Mouse (Mus musculus) G1E (cell line): ENCODE results near the gene Insrr. TPM values are rescaled to one million over a fixed set of nuclear protein-coding genes. Genes with fewer than 3 reads are reported as not detected.
A peak's percentile ranks its signal among the peaks of the same experiment; 100 is the strongest.
"Not testable (repeated sequence)": the region's sequence is repeated elsewhere in the genome, so short reads cannot be mapped to it uniquely, and the experiment has no call there.

ENCODE experiments used
- ATAC-seq: 2 replicates; pipeline ENCODE4 v1.8.0; 2016; ENCODE audit warnings: mild to moderate bottlenecking; ENCODE audit not compliant: insufficient number of reproducible peaks, poor library complexity, low FRiP score, severe bottlenecking; ENCODE audit errors: extremely low read depth
- DNase-seq: peaks from one replicate; pipeline ENCODE4 v3.0.0; 2012; ENCODE audit warnings: low spot score
- H3K27me3 ChIP-seq: 2 replicates; pipeline ENCODE4 v1.6.1; 2012; ENCODE audit warnings: mild to moderate bottlenecking, low read length, inconsistent platforms; ENCODE audit not compliant: insufficient read depth
- H3K36me3 ChIP-seq: replicated peaks from 2 replicates; pipeline ENCODE3; 2012; ENCODE audit warnings: mild to moderate bottlenecking, inconsistent platforms
- H3K4me1 ChIP-seq: 2 replicates; pipeline ENCODE4 v1.6.1; 2012; ENCODE audit warnings: low read depth, low read length, inconsistent platforms, mixed read lengths; ENCODE audit not compliant: insufficient read depth
- H3K4me3 ChIP-seq: 2 replicates; pipeline ENCODE4 v1.5.1; 2012; ENCODE audit warnings: low read depth, mild to moderate bottlenecking, inconsistent platforms, low read length, moderate library complexity, mixed read lengths
- H3K9me3 ChIP-seq: replicated peaks from 2 replicates; pipeline ENCODE4 v1.6.1; 2012; ENCODE audit warnings: inconsistent platforms
- CTCF ChIP-seq: IDR thresholded peaks from 2 replicates; pipeline ENCODE4 v1.5.1; 2012; ENCODE audit warnings: low read depth, low read length, inconsistent platforms, mixed read lengths
- GATA1 ChIP-seq: IDR thresholded peaks from 2 replicates; pipeline ENCODE4 v1.6.1; 2012; ENCODE audit warnings: borderline replicate concordance, low read length, inconsistent platforms, mixed read lengths
- GATA2 ChIP-seq: IDR thresholded peaks from 2 replicates; pipeline ENCODE4 v1.6.1; 2012; ENCODE audit warnings: low read depth, low read length, inconsistent platforms, borderline replicate concordance
- POLR2AphosphoS5 ChIP-seq: IDR thresholded peaks from 2 replicates; pipeline ENCODE4 v1.6.1; 2012; ENCODE audit warnings: low read depth, low read length, inconsistent platforms; ENCODE audit not compliant: insufficient replicate concordance
- TAL1 ChIP-seq: conservative IDR thresholded peaks from 2 replicates; pipeline ENCODE4 v1.6.1; 2012; ENCODE audit warnings: low read depth, low read length, inconsistent platforms, mixed read lengths
- polyA plus RNA-seq: library from polyadenylated mRNA; stranded (reverse); fragments of >175 nt; gene quantifications from 2 replicates; pipeline ENCODE4 v1.2.3, GENCODE M21; 2012
- total RNA-seq, 2 experiments: library from RNA; stranded (forward) in 1 of 2; stranded (reverse) in 1 of 2; fragments of 200-1000 nt in 1 of 2; fragments of >200 nt in 1 of 2; fragmentation: Nextera tagmentation in 1 of 2; gene quantifications; 2 replicates each; pipeline ENCODE4 v1.2.3; 2014 to 2017

Insrr gene
- total and polyA plus RNA-seq, 3 experiments = 0.05 TPM; not detected in 2

DNA sequence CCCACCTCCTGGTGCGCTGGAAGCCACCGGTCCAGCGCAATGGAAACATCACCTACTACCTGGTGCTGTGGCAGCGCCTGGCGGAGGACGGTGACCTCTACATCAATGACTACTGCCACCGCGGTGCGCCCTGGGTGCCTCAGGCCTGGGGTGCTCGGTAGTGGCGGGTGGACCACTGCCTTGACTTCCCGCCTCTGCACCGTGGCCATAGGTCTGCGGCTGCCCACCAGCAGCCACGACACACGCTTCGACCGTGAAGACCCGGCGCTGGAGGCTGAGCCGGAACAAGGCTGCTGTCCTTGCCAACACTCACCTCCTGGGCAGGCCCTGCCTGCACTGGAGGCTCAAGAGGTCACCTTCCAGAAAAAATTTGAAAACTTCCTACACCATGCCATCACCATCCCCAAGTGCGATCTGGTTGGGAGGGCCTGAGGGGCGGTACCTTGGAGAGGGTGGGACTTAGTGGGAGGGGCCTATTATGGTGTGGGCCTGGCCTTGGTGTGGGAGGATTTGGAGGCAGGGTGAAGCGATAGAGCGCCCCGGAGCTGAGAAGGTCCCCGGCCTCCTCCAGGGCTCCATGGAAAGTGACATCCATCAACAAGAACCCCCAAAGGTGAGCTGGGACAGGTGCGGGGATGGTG, 12.7 kb downstream of the Insrr start:
- no peaks in the 10 kb centered on the region for H3K9me3 ChIP-seq
- H3K36me3 ChIP-seq = no peaks in the 10 kb centered on the region
- peaks cover 27% of the 10 kb centered on the region for H3K27me3 ChIP-seq
- no peaks in the 10 kb centered on the region for H3K4me1 ChIP-seq
- DNase-seq = no peak
- no peak for TF ChIP-seq GATA2
- no peak overlapping the region for H3K4me3 ChIP-seq
- ATAC-seq = no peak

DNA sequence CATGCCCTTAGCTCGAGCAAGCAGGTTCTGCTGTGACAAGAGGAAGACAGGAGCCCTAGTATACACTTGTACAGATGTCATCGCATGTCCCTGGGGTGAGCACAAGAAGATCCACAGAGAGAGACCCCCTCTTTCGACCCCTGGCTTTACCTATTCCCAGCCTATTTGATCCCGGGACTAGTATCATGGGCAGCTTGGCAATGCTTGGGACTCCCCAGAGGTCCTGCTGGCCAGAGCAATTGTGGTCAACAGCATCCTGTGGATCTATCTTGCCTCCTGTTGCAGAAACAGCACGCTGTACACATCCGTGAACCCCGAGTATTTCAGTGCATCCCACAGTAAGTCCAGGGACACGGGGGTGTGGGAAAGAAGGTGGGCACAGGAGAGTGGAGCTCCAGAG, 14.5 kb downstream of the Insrr start:
- ATAC-seq (no peak), DNase-seq (no peak)
- Histone ChIP-seq H3K36me3 (no peaks in the 10 kb centered on the region), H3K4me3 (no peak overlapping the region), H3K9me3 (no peaks in the 10 kb centered on the region), H3K27me3 (peaks cover 43% of the 10 kb centered on the region), H3K4me1 (no peaks in the 10 kb centered on the region; the same call in 1 of the 2 replicates)
- TF ChIP-seq TAL1 (no peak), GATA1 (no peak), POLR2AphosphoS5 (no peak), CTCF (no peak), GATA2 (no peak)

DNA sequence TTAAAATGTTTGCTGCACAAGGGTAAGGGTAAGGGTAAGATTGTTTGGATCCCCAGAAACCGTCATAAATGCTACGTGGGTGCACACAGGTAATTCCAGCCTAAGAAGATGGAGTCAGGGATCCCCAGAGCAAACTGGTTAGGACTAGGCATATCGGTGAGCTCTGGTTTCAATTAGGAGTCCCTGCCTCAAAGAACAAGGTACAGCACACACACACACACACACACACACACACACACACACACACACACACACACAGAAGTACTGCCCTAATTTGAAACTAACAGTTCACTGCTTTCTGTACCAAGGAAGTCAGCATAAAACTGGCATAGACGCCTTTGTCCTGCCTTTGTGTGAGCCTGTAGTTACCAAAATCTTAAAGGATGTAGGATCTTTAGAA, 15.7 kb downstream of the Insrr start:
- DNase-seq (no peak), ATAC-seq (no peak)
- peaks cover 3% of the 10 kb centered on the region; the same call in 1 of the 2 replicates for H3K4me1 ChIP-seq
- no peak overlapping the region for H3K4me3 ChIP-seq
- no peaks in the 10 kb centered on the region for H3K36me3 ChIP-seq
- H3K9me3 ChIP-seq = no peaks in the 10 kb centered on the region
- TF ChIP-seq CTCF (no peak), POLR2AphosphoS5 (no peak), GATA1 (no peak)
- H3K27me3 ChIP-seq = peaks cover 49% of the 10 kb centered on the region

DNA sequence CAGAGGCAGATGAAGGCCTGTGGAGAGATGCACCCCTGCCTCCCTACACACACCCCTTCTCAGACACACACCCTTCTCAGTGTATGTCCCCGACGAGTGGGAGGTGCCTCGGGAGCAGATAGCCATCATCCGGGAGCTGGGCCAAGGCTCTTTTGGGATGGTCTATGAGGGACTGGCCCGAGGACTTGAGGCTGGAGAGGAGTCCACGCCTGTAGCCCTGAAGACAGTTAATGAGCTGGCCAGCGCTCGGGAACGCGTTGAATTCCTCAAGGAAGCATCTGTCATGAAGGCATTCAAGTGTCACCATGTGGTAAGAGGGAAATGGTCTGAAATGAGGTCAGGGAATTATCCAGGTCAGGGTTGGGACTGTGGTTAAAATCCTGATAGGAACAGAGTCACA, 16.1 kb downstream of the Insrr start:
- TF ChIP-seq TAL1 (no peak), CTCF (no peak), GATA1 (no peak), GATA2 (no peak), POLR2AphosphoS5 (no peak)
- Histone ChIP-seq H3K27me3 (peaks cover 54% of the 10 kb centered on the region), H3K4me3 (no peak overlapping the region), H3K4me1 (peaks cover 3% of the 10 kb centered on the region; the same call in 1 of the 2 replicates), H3K9me3 (no peaks in the 10 kb centered on the region), H3K36me3 (no peaks in the 10 kb centered on the region)
- ATAC-seq = no peak
- DNase-seq = no peak

DNA sequence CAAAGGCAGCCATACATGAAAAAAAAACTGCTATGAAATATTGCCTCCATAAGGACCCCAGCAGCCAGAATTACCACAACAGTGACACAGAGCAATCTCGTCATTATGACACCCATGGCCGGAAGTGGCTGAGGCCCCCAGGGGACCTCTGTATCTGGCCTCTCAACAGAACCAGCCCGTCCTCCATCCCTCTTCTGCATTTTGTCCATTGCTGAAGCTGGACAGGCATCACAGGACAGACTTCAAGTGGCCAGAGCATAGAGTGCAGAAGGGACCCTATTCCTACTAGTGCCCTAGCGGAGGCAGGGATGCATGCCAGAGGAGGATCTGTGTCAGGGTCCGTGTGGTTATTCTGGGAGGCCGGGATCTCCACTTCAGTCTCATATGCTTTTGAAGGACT, 19.4 kb downstream of the Insrr start:
- Histone ChIP-seq H3K27me3 (peaks cover 57% of the 10 kb centered on the region), H3K4me3 (no peak overlapping the region)
- ATAC-seq = no peak

DNA sequence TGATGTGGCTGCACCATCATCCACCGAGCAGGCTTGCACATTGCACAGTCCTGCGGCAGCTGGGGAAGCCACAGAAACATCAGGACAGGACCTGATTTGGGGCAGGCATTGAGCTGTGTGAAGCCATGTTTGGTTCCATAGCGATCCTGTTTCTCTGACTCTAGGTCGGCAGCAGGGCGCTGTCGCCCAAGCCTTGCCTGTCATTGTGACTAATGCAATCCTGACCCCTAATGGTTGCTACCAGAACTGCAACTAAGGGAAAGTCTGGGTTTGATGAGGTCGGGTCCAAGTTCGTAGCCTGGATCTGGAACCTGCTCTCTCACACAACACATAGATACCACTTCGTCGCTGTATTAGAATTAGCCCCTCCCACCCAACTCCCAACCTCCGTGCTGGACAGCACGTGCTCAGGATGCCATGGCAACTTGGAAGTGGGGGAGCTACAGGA, 19.9 kb downstream of the Insrr start:
- H3K9me3 ChIP-seq = no peaks in the 10 kb centered on the region
- H3K27me3 ChIP-seq = peaks cover 57% of the 10 kb centered on the region
- ATAC-seq (no peak), DNase-seq (peak; percentile 70)
- H3K36me3 ChIP-seq = no peaks in the 10 kb centered on the region
- H3K4me3 ChIP-seq = no peak overlapping the region
- TF ChIP-seq POLR2AphosphoS5 = no peak
- peak; percentile 94 for TF ChIP-seq CTCF
- peaks cover 3% of the 10 kb centered on the region; the same call in 1 of the 2 replicates for H3K4me1 ChIP-seq

More for the DNA sequence above, 19.4 kb downstream of the Insrr start:
- DNase-seq = no peak
- H3K36me3 ChIP-seq = no peaks in the 10 kb centered on the region
- H3K9me3 ChIP-seq = no peaks in the 10 kb centered on the region
- TF ChIP-seq GATA2 = no peak
- H3K4me1 ChIP-seq = peaks cover 3% of the 10 kb centered on the region; the same call in 1 of the 2 replicates

DNA sequence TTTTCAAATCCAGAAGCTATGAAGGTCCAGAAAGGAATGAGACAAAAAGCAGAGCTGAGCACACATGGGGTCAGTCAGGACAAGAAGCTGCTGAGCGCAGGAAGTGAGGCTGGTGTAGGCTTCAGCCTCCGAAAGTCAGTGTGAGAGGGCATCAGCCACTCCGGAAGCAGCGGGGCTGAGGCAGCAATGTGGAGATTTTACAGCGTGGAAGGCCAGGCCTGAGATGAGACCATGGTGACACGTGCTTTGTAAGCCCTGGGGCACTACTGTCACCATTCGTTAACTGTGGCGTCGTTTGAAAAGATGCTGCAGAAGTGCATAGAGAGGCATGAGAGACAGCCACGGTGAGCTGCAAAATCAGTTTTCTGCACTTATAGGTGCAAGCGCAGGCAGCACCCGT, 21.5 kb downstream of the Insrr start:
- H3K36me3 ChIP-seq = no peaks in the 10 kb centered on the region
- no peaks in the 10 kb centered on the region for H3K9me3 ChIP-seq
- peaks cover 57% of the 10 kb centered on the region for H3K27me3 ChIP-seq
- H3K4me1 ChIP-seq = peaks cover 3% of the 10 kb centered on the region; the same call in 1 of the 2 replicates
- TF ChIP-seq GATA2 (no peak), CTCF (no peak), POLR2AphosphoS5 (no peak), TAL1 (no peak), GATA1 (no peak)
- DNase-seq = no peak
- no peak for ATAC-seq
- no peak overlapping the region for H3K4me3 ChIP-seq

DNA sequence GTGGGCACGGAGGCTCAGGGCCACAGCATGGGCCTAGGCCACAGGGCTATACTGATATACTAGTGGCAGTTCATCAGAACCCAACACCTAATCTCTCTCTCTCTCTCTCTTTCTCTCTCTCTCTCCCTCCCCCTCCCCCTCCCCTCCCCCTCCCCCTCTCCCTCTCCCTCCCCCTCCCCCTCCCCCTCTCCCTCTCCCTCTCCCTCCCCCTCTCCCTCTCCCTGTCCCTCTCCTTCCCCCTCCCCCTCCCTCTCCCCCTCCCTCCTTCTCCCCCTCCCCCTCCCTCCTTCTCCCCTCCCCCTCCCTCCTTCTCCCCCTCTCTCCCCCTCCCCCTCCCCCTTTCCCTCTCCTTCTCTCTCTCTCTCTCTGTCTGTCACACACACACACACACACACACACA, 27.5 kb downstream of the Insrr start, which contains the start of gene Pear1:
Gene Pear1 (minus strand): TSS at position 101 of the 400 bp plus-strand sequence.
- not testable (repeated sequence) for H3K4me3 ChIP-seq, DNase-seq, H3K36me3 ChIP-seq, H3K4me1 ChIP-seq, ATAC-seq, H3K9me3 ChIP-seq
- H3K27me3 ChIP-seq = peaks cover 18% of the 10 kb centered on the region
